Mouse (Mus musculus) intestine, embryonic 15.5 days (tissue): Measurements from ENCODE around the gene Tubb1. TPM values are rescaled to one million over a fixed set of nuclear protein-coding genes. Genes with fewer than 3 reads are reported as not detected.

ENCODE experiments used
- ATAC-seq: fragments of 200-750 bp; cut with Nextera tagmentation; 2 replicates; pipeline ENCODE4 v1.8.0; 2017; ENCODE audit warnings: moderate TSS enrichment, moderate library complexity
- H3K27ac ChIP-seq: fragments of 300-500 bp; sonication (generic); 2 replicates; pipeline ENCODE4 v1.5.1; 2015; ENCODE audit warnings: mild to moderate bottlenecking, inconsistent platforms
- H3K27me3 ChIP-seq: fragments of 300-500 bp; sonication (generic); replicated peaks from 2 replicates; pipeline ENCODE4 v1.6.1; 2015; ENCODE audit warnings: inconsistent platforms
- H3K36me3 ChIP-seq: fragments of 300-500 bp; sonication (generic); 2 replicates; pipeline ENCODE4 v1.6.1; 2015; ENCODE audit warnings: inconsistent platforms
- H3K4me1 ChIP-seq: fragments of 300-500 bp; sonication (generic); replicated peaks from 2 replicates; pipeline ENCODE4 v1.6.1; 2015; ENCODE audit warnings: inconsistent platforms
- H3K4me2 ChIP-seq: fragments of 300-500 bp; sonication (generic); replicated peaks from 2 replicates; pipeline ENCODE4 v1.6.1; 2015; ENCODE audit warnings: mild to moderate bottlenecking, inconsistent platforms
- H3K4me3 ChIP-seq: fragments of 300-500 bp; sonication (generic); replicated peaks from 2 replicates; pipeline ENCODE4 v1.5.1; 2015; ENCODE audit warnings: inconsistent platforms
- H3K9ac ChIP-seq: fragments of 300-500 bp; sonication (generic); 2 replicates; pipeline ENCODE4 v1.6.1; 2015; ENCODE audit warnings: inconsistent platforms
- H3K9me3 ChIP-seq: fragments of 300-500 bp; sonication (generic); 2 replicates; pipeline ENCODE4 v1.6.1; 2016; ENCODE audit warnings: inconsistent platforms
- WGBS: fragments of 180-500 bp; shearing (Covaris S2); methylation state at CpG from one replicate; pipeline ENCODE4 v1.1.7; 2015; 5-methylcytosine and 5-hydroxymethylcytosine counted together
- polyA plus RNA-seq: library from polyadenylated mRNA; unstranded; fragments of >200 nt; fragmentation: Nextera tagmentation; extraction: Ambion mirVana; gene quantifications from 2 replicates; pipeline ENCODE4 v1.2.1, GENCODE M21; 2015

Gene Tubb1
- polyA plus RNA-seq, 1 experiment from 2014 or later = 1.1 TPM

GRCm38 (mm10) chr2:174477543-174478319 lies 27.2 kb downstream of the Tubb1 start:
- Histone ChIP-seq H3K9me3 (no peaks in the 10 kb centered on the region), H3K27ac (peak overlapping the region; percentile 81), H3K27me3 (no peaks in the 10 kb centered on the region), H3K36me3 (no peaks in the 10 kb centered on the region), H3K4me3 (no peak overlapping the region), H3K4me2 (peak overlapping the region; percentile 9; the same call in 1 of the 2 replicates), H3K9ac (no peak overlapping the region), H3K4me1 (0 out of 2 replicates have a peak, but pooled peaks cover 11% of the 10 kb centered on the region)
- 46% methylated on average over 3 of the region's 3 CpGs for WGBS
- peak; percentile 61 for ATAC-seq

GRCm38 (mm10) chr2:174478746-174479145 lies 28.3 kb downstream of the Tubb1 start:
- no peaks in the 10 kb centered on the region for H3K27me3 ChIP-seq
- H3K9me3 ChIP-seq = no peaks in the 10 kb centered on the region
- H3K4me3 ChIP-seq = no peak overlapping the region
- H3K9ac ChIP-seq = no peak overlapping the region
- H3K4me1 ChIP-seq = 0 out of 2 replicates have a peak, but pooled peaks cover 4% of the 10 kb centered on the region
- ATAC-seq = peak; percentile 10; the same call in 1 of the 2 replicates
- H3K27ac ChIP-seq = no peak overlapping the region
- no peaks in the 10 kb centered on the region for H3K36me3 ChIP-seq
- H3K4me2 ChIP-seq = no peak overlapping the region
- WGBS = 77% methylated on average over 5 of the region's 5 CpGs

GRCm38 (mm10) chr2:174487005-174487404 lies 36.5 kb downstream of the Tubb1 start:
- H3K27me3 ChIP-seq = no peaks in the 10 kb centered on the region

GRCm38 (mm10) chr2:174492858-174493257 lies 42.4 kb downstream of the Tubb1 start:
- WGBS = 75% methylated on average over 2 of the region's 2 CpGs
- ATAC-seq = no peak
- no peak overlapping the region for H3K4me3 ChIP-seq

More at GRCm38 (mm10) chr2:174487005-174487404, 36.5 kb downstream of the Tubb1 start:
- no peak overlapping the region for H3K27ac ChIP-seq
- H3K9me3 ChIP-seq = no peaks in the 10 kb centered on the region
- no peak overlapping the region for H3K9ac ChIP-seq
- no peaks in the 10 kb centered on the region for H3K36me3 ChIP-seq
- no peaks in the 10 kb centered on the region for H3K4me1 ChIP-seq
- H3K4me3 ChIP-seq = no peak overlapping the region
- H3K4me2 ChIP-seq = no peak overlapping the region
- WGBS = 62% methylated on average over 5 of the region's 5 CpGs
- no peak for ATAC-seq

GRCm38 (mm10) chr2:174500814-174501503 lies 50.5 kb downstream of the Tubb1 start:
- Histone ChIP-seq H3K27me3 (no peaks in the 10 kb centered on the region), H3K27ac (no peak overlapping the region), H3K9me3 (no peaks in the 10 kb centered on the region), H3K36me3 (no peaks in the 10 kb centered on the region), H3K4me3 (no peak overlapping the region), H3K4me2 (no peak overlapping the region), H3K4me1 (no peaks in the 10 kb centered on the region), H3K9ac (no peak overlapping the region)
- no peak for ATAC-seq
- 88% methylated on average over 14 of the region's 14 CpGs for WGBS

More at GRCm38 (mm10) chr2:174492858-174493257, 42.4 kb downstream of the Tubb1 start:
- no peak overlapping the region for H3K4me2 ChIP-seq
- H3K36me3 ChIP-seq = no peaks in the 10 kb centered on the region
- no peak overlapping the region for H3K9ac ChIP-seq
- no peaks in the 10 kb centered on the region for H3K4me1 ChIP-seq
- H3K27me3 ChIP-seq = no peaks in the 10 kb centered on the region
- no peaks in the 10 kb centered on the region for H3K9me3 ChIP-seq
- H3K27ac ChIP-seq = no peak overlapping the region

GRCm38 (mm10) chr2:174501517-174501916 lies 51.0 kb downstream of the Tubb1 start:
- Histone ChIP-seq H3K4me1 (no peaks in the 10 kb centered on the region), H3K4me2 (no peak overlapping the region), H3K27ac (no peak overlapping the region), H3K36me3 (no peaks in the 10 kb centered on the region), H3K9me3 (no peaks in the 10 kb centered on the region), H3K9ac (no peak overlapping the region), H3K27me3 (no peaks in the 10 kb centered on the region), H3K4me3 (no peak overlapping the region)
- ATAC-seq = no peak
- 94% methylated on average over 8 of the region's 8 CpGs for WGBS

GRCm38 (mm10) chr2:174502321-174502720 lies 51.8 kb downstream of the Tubb1 start:
- no peaks in the 10 kb centered on the region for H3K27me3 ChIP-seq
- no peak overlapping the region for H3K9ac ChIP-seq
- H3K36me3 ChIP-seq = no peaks in the 10 kb centered on the region
- H3K4me2 ChIP-seq = no peak overlapping the region
- H3K4me3 ChIP-seq = no peak overlapping the region
- no peak for ATAC-seq
- 42% methylated on average over 5 of the region's 5 CpGs for WGBS
- no peak overlapping the region for H3K27ac ChIP-seq
- H3K4me1 ChIP-seq = no peaks in the 10 kb centered on the region
- no peaks in the 10 kb centered on the region for H3K9me3 ChIP-seq

- Histone ChIP-seq H3K9ac (no peak overlapping the region), H3K4me3 (no peak overlapping the region), H3K36me3 (no peaks in the 10 kb centered on the region), H3K4me1 (no peaks in the 10 kb centered on the region), H3K27me3 (no peaks in the 10 kb centered on the region), H3K27ac (no peak overlapping the region), H3K4me2 (no peak overlapping the region), H3K9me3 (no peaks in the 10 kb centered on the region)
- WGBS = 69% methylated on average over 25 of the region's 25 CpGs
- no peak for ATAC-seq
These were observed 52.5 kb downstream of the Tubb1 start for GRCm38 (mm10) chr2:174502831-174503460.

Other genes starting within 250 kb of the Tubb1 start
- gene Gnas, start 166.4 kb upstream of the Tubb1 start, polyA plus RNA-seq = 1,496 and 1,641 TPM in 2 replicates
- gene Gm20721, start 104.0 kb upstream of the Tubb1 start, polyA plus RNA-seq = 29.6 and 40.8 TPM in 2 replicates
- gene Nelfcd, start 34.9 kb upstream of the Tubb1 start, polyA plus RNA-seq = 83.3 and 83.6 TPM in 2 replicates
- 247 and 298 TPM in 2 replicates for gene Ctsz, start 11.7 kb upstream of the Tubb1 start, polyA plus RNA-seq
- gene Atp5e, start 13.4 kb downstream of the Tubb1 start, polyA plus RNA-seq = 746 and 850 TPM in 2 replicates
- 125 and 127 TPM in 2 replicates for gene Prelid3b, start 22.4 kb downstream of the Tubb1 start, polyA plus RNA-seq
- 0.01 and 0.03 TPM in 2 replicates for gene Zfp831, start 192.8 kb downstream of the Tubb1 start, polyA plus RNA-seq